Comparison of ENCODE assay signal across 9 mouse cellular contexts in genomic region chr4:133669652-133670210, GRCm38 (mm10). TPM values are rescaled to one million over a fixed set of nuclear protein-coding genes. Genes with fewer than 3 reads are reported as not detected.
DNase-seq lines count a peak whose midpoint lies in the region; ATAC-seq and TF ChIP-seq lines count a peak whose summit lies in the region.
"Had no signal": no experiment of that assay in that cellular context is flagged by ENCODE, and none has a peak within 500 bp of the region (broad histone marks: within the 10 kb centered on the region; RNA-seq: fewer than 3 reads in every experiment).

No protein-coding gene starts in this region.

- peak; percentile 55 for TF ChIP-seq CTCF in gastrocnemius, adult 2 months (IDR thresholded peaks at IDR 0.05)
- TF ChIP-seq CTCF in lung, adult 2 months (IDR thresholded peaks at IDR 0.05; ENCODE audit: insufficient read depth, low read length): peak; percentile 44; the same call in 1 of the 2 replicates
- TF ChIP-seq CTCF in heart, postnatal 0 days (IDR thresholded peaks at IDR 0.05; ENCODE audit: low read depth): peak; percentile 71

- intact Hi-C loops in gastrocnemius, adult 2 months (cut with DNase I): loop anchor here (10.0 kb wide), 1 partner anchor 245 kb away; no protein-coding TSS in a partner anchor

- peak overlapping the region; percentile 74 for H3K27ac ChIP-seq in gastrocnemius, adult 2 months
- no peak overlapping the region for H3K27ac ChIP-seq in heart, postnatal 0 days (ENCODE audit: low read depth)
- peak overlapping the region; percentile 8; the same call in 1 of the 2 replicates for H3K27ac ChIP-seq in neural tube, embryonic 15.5 days (replicated peaks)
- H3K27ac ChIP-seq in forebrain, embryonic 15.5 days (replicated peaks): no peak overlapping the region

- no peak for TF ChIP-seq EP300 in heart, postnatal 0 days (IDR thresholded peaks at IDR 0.05; ENCODE audit: low read depth)

- no peaks in the 10 kb centered on the region for H3K9me3 ChIP-seq in heart, postnatal 0 days (replicated peaks; ENCODE audit: control insufficient read depth, low read length)
- H3K9me3 ChIP-seq in neural tube, embryonic 15.5 days (replicated peaks): no peaks in the 10 kb centered on the region
- H3K9me3 ChIP-seq in forebrain, embryonic 15.5 days: no peaks in the 10 kb centered on the region

- no peak for ATAC-seq in heart, postnatal 0 days (ENCODE audit: insufficient read depth, low read depth)
- no peak for ATAC-seq in neural tube, embryonic 15.5 days (ENCODE audit: low FRiP score)
- no peak for ATAC-seq in forebrain, embryonic 15.5 days (replicated peaks)

- no peaks in the 10 kb centered on the region for H3K27me3 ChIP-seq in heart, postnatal 0 days (ENCODE audit: control insufficient read depth, insufficient read depth, low read length)
- H3K27me3 ChIP-seq in neural tube, embryonic 15.5 days (replicated peaks): no peaks in the 10 kb centered on the region
- no peaks in the 10 kb centered on the region for H3K27me3 ChIP-seq in forebrain, embryonic 15.5 days

- H3K9ac ChIP-seq in heart, postnatal 0 days (replicated peaks; ENCODE audit: low read depth, low read length): no peak overlapping the region
- H3K9ac ChIP-seq in neural tube, embryonic 15.5 days (replicated peaks): no peak overlapping the region
- no peak overlapping the region for H3K9ac ChIP-seq in forebrain, embryonic 15.5 days (replicated peaks)

- H3K4me2 ChIP-seq in heart, postnatal 0 days (ENCODE audit: low read depth, low read length): no peak overlapping the region
- H3K4me2 ChIP-seq in neural tube, embryonic 15.5 days: no peak overlapping the region
- H3K4me2 ChIP-seq in forebrain, embryonic 15.5 days (replicated peaks): no peak overlapping the region

- H3K4me1 ChIP-seq in lung, adult 2 months (ENCODE audit: control insufficient read depth, insufficient read depth, low read length): peaks cover 22% of the 10 kb centered on the region
- peaks cover 17% of the 10 kb centered on the region; the same call in 1 of the 2 replicates for H3K4me1 ChIP-seq in heart, postnatal 0 days (ENCODE audit: control insufficient read depth, insufficient read depth)
- peaks cover 66% of the 10 kb centered on the region for H3K4me1 ChIP-seq in neural tube, embryonic 15.5 days
- H3K4me1 ChIP-seq in forebrain, embryonic 15.5 days: peaks cover 39% of the 10 kb centered on the region

- no peak for TF ChIP-seq POLR2A in lung, adult 2 months (IDR thresholded peaks at IDR 0.05; ENCODE audit: borderline replicate concordance, extremely low read depth, low read depth, low read length)

- peaks cover 18% of the 10 kb centered on the region for H3K36me3 ChIP-seq in heart, postnatal 0 days (replicated peaks; ENCODE audit: control insufficient read depth, insufficient read depth, low read length)
- H3K36me3 ChIP-seq in neural tube, embryonic 15.5 days: 0 out of 2 replicates have a peak, but pooled peaks cover 3% of the 10 kb centered on the region
- H3K36me3 ChIP-seq in forebrain, embryonic 15.5 days: no peaks in the 10 kb centered on the region

- H3K4me3 ChIP-seq in gastrocnemius, adult 2 months: no peak overlapping the region
- no peak overlapping the region for H3K4me3 ChIP-seq in lung, adult 2 months (replicated peaks; ENCODE audit: extremely low read depth, low read depth, low read length)
- no peak overlapping the region for H3K4me3 ChIP-seq in heart, postnatal 0 days (ENCODE audit: low read depth, low read length)
- H3K4me3 ChIP-seq in neural tube, embryonic 15.5 days (replicated peaks): no peak overlapping the region
- H3K4me3 ChIP-seq in forebrain, embryonic 15.5 days: no peak overlapping the region

- 45% methylated on average over 6 of the region's 6 CpGs for WGBS in lung, adult 2 months
- 51% methylated on average over 6 of the region's 6 CpGs for WGBS in heart, postnatal 0 days
- 71% methylated on average over 6 of the region's 6 CpGs for WGBS in neural tube, embryonic 15.5 days
- 65% methylated on average over 6 of the region's 6 CpGs for WGBS in forebrain, embryonic 15.5 days

- DNase-seq in gastrocnemius, adult 2 months: peak; percentile 33
- DNase-seq in gastrocnemius, adult 8-10 months (ENCODE audit: low spot score in 2 of 2): no peak
- no peak for DNase-seq in lung, adult 2 months
- no peak for DNase-seq in lung, postnatal 14 days
- DNase-seq in heart, postnatal 0 days (ENCODE audit: low spot score): no peak
- no peak for DNase-seq in embryo, embryonic 10.5 days (ENCODE audit: low spot score)
- DNase-seq: adrenal gland, adult 2 months had no signal

RNA-seq across cellular contexts. Expression of gene Pigv, which starts 2.7 kb away (rescaled TPM):
- total RNA-seq in gastrocnemius, adult 2 months (2021): 10 to 100 TPM; 10.4 to 11.7 TPM
- total RNA-seq in gastrocnemius, adult 8-10 months (2022): 10 to 100 TPM; 12.3 to 16.0 (median 12.5) TPM
- polyA plus RNA-seq in lung, adult 2 months (2012; rRNA removed): 13.6 and 15.9 TPM in 2 replicates
- 8.7 and 13.7 TPM in 2 replicates for total RNA-seq in heart, postnatal 0 days (2014; rRNA removed; ENCODE audit: low replicate concordance)
- 12.9 and 13.5 TPM in 2 replicates for polyA plus RNA-seq in heart, postnatal 0 days (2015; fragmentation: Nextera tagmentation; extraction: Ambion mirVana)
- polyA plus RNA-seq in neural tube, embryonic 15.5 days (2015; fragmentation: Nextera tagmentation; extraction: Ambion mirVana): 12.4 and 15.7 TPM in 2 replicates
- 16.5 and 16.9 TPM in 2 replicates for polyA plus RNA-seq in forebrain, embryonic 15.5 days (2015; fragmentation: Nextera tagmentation; extraction: Ambion mirVana)

RNA-seq across cellular contexts. Expression of gene Zdhhc18, which starts 19.8 kb away (rescaled TPM):
- total RNA-seq in gastrocnemius, adult 2 months (2021): 10 to 100 TPM; 25.4 to 32.3 TPM
- total RNA-seq in gastrocnemius, adult 8-10 months (2022): 10 to 100 TPM; 25.7 to 48.0 (median 33.2) TPM
- 79.1 and 85.6 TPM in 2 replicates for polyA plus RNA-seq in lung, adult 2 months (2012; rRNA removed)
- total RNA-seq in heart, postnatal 0 days (2014; rRNA removed; ENCODE audit: low replicate concordance): 11.4 and 21.8 TPM in 2 replicates
- 1.7 and 2.3 TPM in 2 replicates for polyA plus RNA-seq in heart, postnatal 0 days (2015; fragmentation: Nextera tagmentation; extraction: Ambion mirVana)
- polyA plus RNA-seq in neural tube, embryonic 15.5 days (2015; fragmentation: Nextera tagmentation; extraction: Ambion mirVana): 4.3 and 7.0 TPM in 2 replicates
- polyA plus RNA-seq in forebrain, embryonic 15.5 days (2015; fragmentation: Nextera tagmentation; extraction: Ambion mirVana): 4.9 and 6.3 TPM in 2 replicates

Comparison
In these comparisons a context has a peak if more than half of its experiments do, and no peak if none do; other contexts are left out.
1. H3K27ac ChIP-seq: peak in gastrocnemius, adult 2 months (single experiment) and neural tube, embryonic 15.5 days (single experiment); none in heart, postnatal 0 days (single experiment) and forebrain, embryonic 15.5 days (single experiment).
2. RNA of gene Zdhhc18, which starts 19.8 kb away (polyA plus RNA-seq): 79.1 to 85.6 TPM in lung, adult 2 months; 4.3 to 7.0 TPM in neural tube, embryonic 15.5 days, 4.9 to 6.3 TPM in forebrain, embryonic 15.5 days and 1.7 to 2.3 TPM in heart, postnatal 0 days; every median in the first group is over 10 times any median in the second.
3. Peak in every context shown above with its lines, with median percentiles within 50 percentile points of each other: CTCF ChIP-seq.